Mouse (Mus musculus) midbrain, embryonic 14.5 days (tissue): ENCODE measurements at regions not wholly inside any gene's neighbourhood (a gene's known extent, or its start where the extent isn't known, plus 50 kb on each side); places are given as distances from the start of the nearest gene placed in this dataset.

ENCODE experiments used
- ATAC-seq: fragments of 200-750 bp; cut with Nextera tagmentation; 2 replicates; pipeline ENCODE4 v1.8.0; 2017; ENCODE audit warnings: moderate number of reproducible peaks, moderate library complexity; ENCODE audit not compliant: low FRiP score, low TSS enrichment
- DNase-seq: peaks from one replicate; pipeline ENCODE4 v3.0.0-alpha.2; 2015
- H3K27ac ChIP-seq: fragments of 300-500 bp; sonication (generic); replicated peaks from 2 replicates; pipeline ENCODE4 v1.5.1; 2014; ENCODE audit warnings: mild to moderate bottlenecking, low read depth, low read length, moderate library complexity
- H3K27me3 ChIP-seq: fragments of 300-500 bp; sonication (generic); 2 replicates; pipeline ENCODE4 v1.6.1; 2014; ENCODE audit warnings: low read length, control low read depth, mixed read lengths; ENCODE audit not compliant: control insufficient read depth, insufficient read depth
- H3K36me3 ChIP-seq: fragments of 300-500 bp; sonication (generic); 2 replicates; pipeline ENCODE4 v1.6.1; 2014; ENCODE audit warnings: low read length, control low read depth; ENCODE audit not compliant: control insufficient read depth, insufficient read depth
- H3K4me1 ChIP-seq: fragments of 300-500 bp; sonication (generic); 2 replicates; pipeline ENCODE4 v1.6.1; 2014; ENCODE audit warnings: mild to moderate bottlenecking, antibody characterized with exemption, low read length, control low read depth; ENCODE audit not compliant: control insufficient read depth, insufficient read depth
- H3K4me2 ChIP-seq: fragments of 300-500 bp; sonication (generic); 2 replicates; pipeline ENCODE4 v1.6.1; 2014; ENCODE audit warnings: mild to moderate bottlenecking, low read length, moderate library complexity
- H3K4me3 ChIP-seq: fragments of 300-500 bp; sonication (generic); replicated peaks from 2 replicates; pipeline ENCODE4 v1.5.1; 2014; ENCODE audit warnings: low read depth, low read length
- H3K9ac ChIP-seq: fragments of 300-500 bp; sonication (generic); replicated peaks from 2 replicates; pipeline ENCODE4 v1.6.1; 2014; ENCODE audit warnings: mild to moderate bottlenecking, low read length, moderate library complexity
- H3K9me3 ChIP-seq: fragments of 300-500 bp; sonication (generic); 2 replicates; pipeline ENCODE4 v1.6.1; 2016; ENCODE audit warnings: low read length, control low read depth, mixed read lengths; ENCODE audit not compliant: control insufficient read depth
- WGBS: fragments of 180-500 bp; shearing (Covaris S2); extraction: QIAGEN DNeasy Blood & Tissue Kit; methylation state at CpG from one replicate; pipeline ENCODE4 v1.1.7; 2014; 5-methylcytosine and 5-hydroxymethylcytosine counted together

DNA sequence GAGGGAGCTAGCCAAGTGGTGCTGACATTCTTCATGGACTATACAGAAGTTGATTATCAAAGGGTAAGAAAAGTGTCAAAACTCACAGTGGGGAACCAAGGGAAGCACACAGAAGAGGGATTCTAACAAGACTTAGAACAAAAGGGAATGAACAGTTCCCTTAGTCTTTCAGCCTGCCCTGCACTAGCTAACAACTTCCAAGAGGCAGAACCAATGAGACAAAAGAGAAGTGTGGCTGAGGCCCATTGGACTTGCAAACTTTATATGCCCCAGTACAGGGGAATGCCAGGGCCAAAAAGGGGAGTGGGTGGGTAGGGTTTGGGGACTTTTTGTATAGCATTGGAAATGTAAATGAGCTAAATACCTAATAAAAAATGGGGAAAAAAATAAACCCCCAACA lies 139.0 kb upstream of the Vegfc start:
- ATAC-seq (no peak), DNase-seq (no peak)
- H3K4me2 ChIP-seq = no peak overlapping the region
- no peaks in the 10 kb centered on the region for H3K36me3 ChIP-seq
- H3K4me3 ChIP-seq = no peak overlapping the region
- no peaks in the 10 kb centered on the region for H3K27me3 ChIP-seq
- H3K9ac ChIP-seq = no peak overlapping the region
- H3K4me1 ChIP-seq = no peaks in the 10 kb centered on the region
- no peak overlapping the region for H3K27ac ChIP-seq
- no peaks in the 10 kb centered on the region for H3K9me3 ChIP-seq

DNA sequence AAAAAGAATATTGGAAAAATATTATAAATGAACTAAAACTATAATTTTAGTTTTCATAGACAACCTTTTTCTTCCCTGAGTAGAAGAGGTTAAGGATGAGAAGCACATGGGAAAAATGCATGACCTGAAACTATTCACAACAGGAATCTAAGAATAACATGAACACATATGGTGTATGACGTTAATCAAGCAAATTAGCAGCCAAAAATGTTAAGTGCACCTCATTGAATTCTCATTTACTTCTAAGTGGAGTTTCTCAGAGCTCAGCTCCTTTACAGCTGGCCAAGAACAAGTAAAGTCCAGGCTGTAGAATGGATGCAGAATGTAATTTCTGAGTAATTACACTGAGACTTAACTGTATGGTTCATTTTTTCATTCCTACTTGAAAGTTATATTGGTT lies 137.9 kb upstream of the Vegfc start:
- ATAC-seq (no peak), DNase-seq (no peak)
- no peak overlapping the region for H3K27ac ChIP-seq
- H3K27me3 ChIP-seq = no peaks in the 10 kb centered on the region
- H3K9ac ChIP-seq = no peak overlapping the region
- WGBS = 84% methylated on average over 1 of the region's 1 CpGs
- H3K4me1 ChIP-seq = no peaks in the 10 kb centered on the region
- no peaks in the 10 kb centered on the region for H3K9me3 ChIP-seq
- H3K4me2 ChIP-seq = no peak overlapping the region
- no peak overlapping the region for H3K4me3 ChIP-seq
- no peaks in the 10 kb centered on the region for H3K36me3 ChIP-seq

DNA sequence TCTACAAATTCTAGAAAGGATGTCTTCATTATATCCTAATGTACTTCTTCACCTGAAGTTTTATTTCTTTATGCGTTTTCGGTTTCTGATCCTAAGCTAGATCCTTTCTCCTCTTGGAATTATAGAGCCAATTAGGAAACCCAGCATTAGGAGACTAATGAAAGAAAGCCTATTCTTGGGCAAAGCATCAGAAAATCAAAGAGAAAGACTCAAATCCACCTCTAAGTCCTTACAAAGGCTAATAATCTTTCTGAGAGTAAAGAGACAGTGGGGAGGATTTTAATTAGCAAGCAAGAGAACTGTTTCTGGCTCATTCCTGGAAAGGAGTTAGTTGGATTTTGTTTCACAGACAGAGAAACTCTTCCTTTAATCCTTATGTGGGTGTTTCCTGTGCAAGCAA lies 136.3 kb upstream of the Vegfc start:
- H3K27me3 ChIP-seq = no peaks in the 10 kb centered on the region
- H3K4me1 ChIP-seq = no peaks in the 10 kb centered on the region
- no peaks in the 10 kb centered on the region for H3K36me3 ChIP-seq
- no peak for DNase-seq
- WGBS = 41% methylated on average over 2 of the region's 2 CpGs
- H3K4me3 ChIP-seq = no peak overlapping the region
- H3K9me3 ChIP-seq = no peaks in the 10 kb centered on the region
- no peak overlapping the region for H3K27ac ChIP-seq
- ATAC-seq = no peak
- no peak overlapping the region for H3K9ac ChIP-seq
- H3K4me2 ChIP-seq = no peak overlapping the region

DNA sequence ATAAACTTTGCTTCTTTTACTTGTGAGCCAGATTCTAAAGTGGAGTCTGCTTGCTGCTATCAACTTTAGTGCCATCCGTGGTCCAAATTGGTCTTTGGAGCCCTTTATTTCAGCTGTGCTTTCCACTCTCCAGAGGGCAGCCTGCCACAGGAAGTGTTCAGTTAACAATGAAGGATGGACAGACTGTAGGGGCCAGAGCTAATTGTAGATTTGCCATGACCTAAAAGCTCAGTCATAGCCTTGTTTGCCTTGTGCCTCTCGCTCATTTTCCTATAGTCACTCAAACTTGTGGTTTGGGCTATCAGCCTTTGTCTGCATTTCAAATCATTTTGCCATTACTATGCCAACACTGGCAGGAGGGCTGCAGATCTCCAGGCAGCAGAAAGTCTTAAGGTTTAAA lies 131.8 kb upstream of the Vegfc start:
- H3K9me3 ChIP-seq = no peaks in the 10 kb centered on the region
- H3K36me3 ChIP-seq = no peaks in the 10 kb centered on the region
- ATAC-seq = no peak
- no peak overlapping the region for H3K4me2 ChIP-seq
- H3K27ac ChIP-seq = no peak overlapping the region
- no peaks in the 10 kb centered on the region for H3K4me1 ChIP-seq
- no peaks in the 10 kb centered on the region for H3K27me3 ChIP-seq
- peak; percentile 3 for DNase-seq
- no peak overlapping the region for H3K4me3 ChIP-seq
- WGBS = 40% methylated on average over 2 of the region's 2 CpGs
- no peak overlapping the region for H3K9ac ChIP-seq

DNA sequence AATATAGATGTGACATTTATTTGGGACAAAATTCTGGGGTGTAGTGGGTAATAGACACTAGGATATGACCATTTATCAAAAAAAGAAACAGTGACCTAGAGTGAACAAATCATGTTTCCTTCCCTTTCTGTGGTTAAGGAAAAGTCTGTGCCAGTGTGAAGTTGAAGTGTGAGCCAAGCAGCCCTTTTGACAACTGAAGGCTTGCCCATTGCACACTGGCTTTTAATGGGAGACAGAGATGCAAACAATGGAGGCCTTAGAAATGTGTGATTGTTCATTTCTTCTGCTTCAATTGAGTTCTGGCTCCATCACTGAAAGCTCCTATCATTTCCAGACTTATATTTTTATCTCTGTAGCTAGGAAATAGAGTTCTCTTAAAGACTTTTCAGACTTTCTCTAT lies 130.0 kb upstream of the Vegfc start:
- Histone ChIP-seq H3K4me2 (no peak overlapping the region), H3K27ac (no peak overlapping the region), H3K9me3 (no peaks in the 10 kb centered on the region), H3K27me3 (no peaks in the 10 kb centered on the region), H3K9ac (no peak overlapping the region), H3K4me3 (no peak overlapping the region), H3K36me3 (no peaks in the 10 kb centered on the region), H3K4me1 (no peaks in the 10 kb centered on the region)
- DNase-seq (no peak), ATAC-seq (no peak)

DNA sequence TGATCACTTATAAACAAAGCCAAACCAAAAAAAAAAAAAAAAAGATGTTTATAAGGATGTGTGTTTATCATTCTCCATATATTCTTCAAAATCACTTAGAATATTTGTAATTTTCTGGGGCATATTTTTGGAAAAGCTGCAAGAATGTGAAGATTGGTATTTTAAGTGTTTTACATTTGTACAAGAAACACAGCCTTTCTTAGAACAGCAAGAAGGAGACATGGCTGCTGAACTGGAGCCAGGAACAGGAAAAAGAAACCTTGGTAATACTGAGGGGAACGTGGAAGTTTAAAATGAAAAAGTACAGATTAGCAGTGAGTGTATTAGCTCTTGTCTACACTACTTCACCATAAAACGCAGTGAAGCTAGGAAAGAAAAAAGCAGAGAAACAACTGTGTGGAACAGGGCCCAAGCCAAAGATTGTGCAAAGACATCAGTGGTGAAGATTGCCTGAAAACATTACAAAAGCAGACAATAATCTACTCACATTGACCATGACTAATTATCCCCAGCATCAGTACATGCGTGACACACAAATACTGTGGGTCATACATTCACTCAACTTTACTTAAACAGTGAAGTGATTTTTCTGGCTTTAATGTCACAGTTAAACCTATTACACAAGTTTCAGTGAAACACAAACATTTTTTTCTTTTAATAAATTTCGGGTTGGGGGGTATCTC lies 122.8 kb upstream of the Vegfc start:
- Histone ChIP-seq H3K27ac (no peak overlapping the region), H3K27me3 (no peaks in the 10 kb centered on the region), H3K4me1 (no peaks in the 10 kb centered on the region), H3K4me2 (no peak overlapping the region), H3K36me3 (no peaks in the 10 kb centered on the region), H3K9me3 (no peaks in the 10 kb centered on the region), H3K9ac (no peak overlapping the region), H3K4me3 (no peak overlapping the region)
- DNase-seq = no peak
- WGBS = 74% methylated on average over 4 of the region's 4 CpGs
- ATAC-seq = no peak

DNA sequence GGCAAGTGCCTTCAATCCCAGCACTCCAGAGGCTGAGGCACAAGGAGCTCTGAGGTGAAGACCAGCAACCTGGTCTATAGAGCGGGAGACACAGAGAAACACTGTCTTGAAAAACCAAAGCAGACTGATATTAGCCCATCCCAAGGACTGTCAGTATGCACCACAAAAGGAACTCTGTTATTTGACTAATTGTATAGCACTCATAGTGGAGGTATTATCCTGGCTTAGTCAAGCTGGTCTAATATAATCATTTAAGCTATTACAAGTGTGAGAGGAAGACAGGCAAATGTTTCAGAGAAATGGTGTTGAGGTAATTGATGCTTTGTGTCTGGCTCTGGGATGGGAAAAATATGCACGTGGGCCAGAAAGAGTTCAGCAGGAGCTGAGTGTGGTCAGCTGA lies 121.3 kb upstream of the Vegfc start:
- 64% methylated on average over 2 of the region's 2 CpGs for WGBS
- Histone ChIP-seq H3K27ac (no peak overlapping the region), H3K4me3 (no peak overlapping the region), H3K27me3 (no peaks in the 10 kb centered on the region), H3K9me3 (no peaks in the 10 kb centered on the region), H3K4me1 (no peaks in the 10 kb centered on the region), H3K36me3 (no peaks in the 10 kb centered on the region), H3K4me2 (no peak overlapping the region), H3K9ac (no peak overlapping the region)
- no peak for DNase-seq
- ATAC-seq = no peak

DNA sequence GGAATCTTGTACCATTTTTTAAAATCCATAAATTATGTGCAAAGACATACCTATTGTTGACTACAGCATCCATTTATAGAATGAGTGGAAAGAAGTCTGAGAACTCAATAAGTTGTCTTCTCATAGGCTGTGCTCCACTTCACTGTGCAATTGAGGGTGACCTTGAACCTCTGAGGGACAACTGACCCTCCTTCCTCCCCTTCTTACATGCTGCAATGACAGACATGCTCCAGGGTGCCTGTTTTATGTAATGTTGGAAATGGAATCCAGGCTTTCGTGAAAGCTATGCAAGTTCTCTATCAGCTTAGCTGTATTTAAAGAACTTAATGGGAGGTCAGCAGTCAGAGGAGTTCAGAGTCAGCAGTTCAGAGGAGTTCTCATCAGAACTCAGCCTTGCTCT lies 118.9 kb upstream of the Vegfc start:
- H3K36me3 ChIP-seq = no peaks in the 10 kb centered on the region
- H3K4me1 ChIP-seq = no peaks in the 10 kb centered on the region
- no peak overlapping the region for H3K4me2 ChIP-seq
- ATAC-seq (no peak), DNase-seq (no peak)
- no peak overlapping the region for H3K27ac ChIP-seq
- H3K27me3 ChIP-seq = no peaks in the 10 kb centered on the region
- WGBS = 69% methylated on average over 1 of the region's 1 CpGs
- H3K9ac ChIP-seq = no peak overlapping the region
- no peaks in the 10 kb centered on the region for H3K9me3 ChIP-seq
- no peak overlapping the region for H3K4me3 ChIP-seq

DNA sequence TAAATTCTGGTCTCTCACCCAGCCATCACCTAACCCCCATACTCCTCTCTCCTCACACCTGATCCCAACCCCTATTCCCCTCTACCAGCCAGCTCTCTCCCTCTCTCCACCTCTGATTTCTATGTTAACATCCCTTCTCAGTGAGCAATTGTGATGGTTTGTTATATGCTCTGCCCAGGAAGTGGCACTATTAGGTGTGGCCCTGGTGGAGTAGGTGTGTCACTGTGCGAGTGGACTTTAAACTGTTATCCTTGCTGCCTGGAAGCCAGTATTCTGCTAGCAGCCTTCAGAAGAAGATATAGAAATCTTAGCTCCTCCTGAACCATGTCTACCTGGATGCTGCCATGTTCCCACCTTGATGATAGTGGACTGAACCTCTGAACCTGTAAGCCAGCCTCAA lies 114.4 kb upstream of the Vegfc start:
- H3K27ac ChIP-seq = no peak overlapping the region
- DNase-seq (no peak), ATAC-seq (no peak)
- H3K4me3 ChIP-seq = no peak overlapping the region
- no peaks in the 10 kb centered on the region for H3K36me3 ChIP-seq
- H3K4me2 ChIP-seq = no peak overlapping the region
- no peaks in the 10 kb centered on the region for H3K27me3 ChIP-seq
- no peak overlapping the region for H3K9ac ChIP-seq
- H3K4me1 ChIP-seq = no peaks in the 10 kb centered on the region
- no peaks in the 10 kb centered on the region for H3K9me3 ChIP-seq
- WGBS = 93% methylated on average over 1 of the region's 1 CpGs
